Mouse (Mus musculus) lung, embryonic 15.5 days (tissue): ENCODE measurements around the gene Glmp. TPM values are rescaled to one million over a fixed set of nuclear protein-coding genes. Genes with fewer than 3 reads are reported as not detected.

Experiments used
- ATAC-seq: fragments of 200-750 bp; cut with Nextera tagmentation; 2 replicates; pipeline ENCODE4 v1.8.0; 2017; ENCODE audit warnings: moderate number of reproducible peaks, borderline replicate concordance; ENCODE audit not compliant: low FRiP score, low TSS enrichment; ENCODE audit errors: extremely low read depth
- H3K27ac ChIP-seq: fragments of 300-500 bp; sonication (generic); 2 replicates; pipeline ENCODE4 v1.5.1; 2015; ENCODE audit warnings: moderate library complexity, mild to moderate bottlenecking, inconsistent platforms
- H3K27me3 ChIP-seq: fragments of 300-500 bp; sonication (generic); 2 replicates; pipeline ENCODE4 v1.6.1; 2015; ENCODE audit warnings: inconsistent platforms
- H3K36me3 ChIP-seq: fragments of 300-500 bp; sonication (generic); 2 replicates; pipeline ENCODE4 v1.6.1; 2015; ENCODE audit warnings: inconsistent platforms
- H3K4me1 ChIP-seq: fragments of 300-500 bp; sonication (generic); 2 replicates; pipeline ENCODE4 v1.6.1; 2015; ENCODE audit warnings: inconsistent platforms
- H3K4me2 ChIP-seq: fragments of 300-500 bp; sonication (generic); 2 replicates; pipeline ENCODE4 v1.6.1; 2015; ENCODE audit warnings: inconsistent platforms, mild to moderate bottlenecking, moderate library complexity
- H3K4me3 ChIP-seq: fragments of 300-500 bp; sonication (generic); 2 replicates; pipeline ENCODE4 v1.5.1; 2015; ENCODE audit warnings: mild to moderate bottlenecking, inconsistent platforms
- H3K9ac ChIP-seq: fragments of 300-500 bp; sonication (generic); 2 replicates; pipeline ENCODE4 v1.6.1; 2015; ENCODE audit warnings: inconsistent platforms
- H3K9me3 ChIP-seq: fragments of 300-500 bp; sonication (generic); 2 replicates; pipeline ENCODE4 v1.6.1; 2016; ENCODE audit warnings: inconsistent platforms
- WGBS: fragments of 180-500 bp; shearing (Covaris S2); methylation state at CpG from one replicate; pipeline ENCODE4 v1.1.7; 2015; 5-methylcytosine and 5-hydroxymethylcytosine counted together
- polyA plus RNA-seq: library from polyadenylated mRNA; unstranded; fragments of >200 nt; fragmentation: Nextera tagmentation; extraction: Ambion mirVana; gene quantifications from 2 replicates; pipeline ENCODE4 v1.2.1, GENCODE M21; 2015

Glmp gene
- polyA plus RNA-seq, 1 experiment from 2014 or later, result 203 TPM

DNA sequence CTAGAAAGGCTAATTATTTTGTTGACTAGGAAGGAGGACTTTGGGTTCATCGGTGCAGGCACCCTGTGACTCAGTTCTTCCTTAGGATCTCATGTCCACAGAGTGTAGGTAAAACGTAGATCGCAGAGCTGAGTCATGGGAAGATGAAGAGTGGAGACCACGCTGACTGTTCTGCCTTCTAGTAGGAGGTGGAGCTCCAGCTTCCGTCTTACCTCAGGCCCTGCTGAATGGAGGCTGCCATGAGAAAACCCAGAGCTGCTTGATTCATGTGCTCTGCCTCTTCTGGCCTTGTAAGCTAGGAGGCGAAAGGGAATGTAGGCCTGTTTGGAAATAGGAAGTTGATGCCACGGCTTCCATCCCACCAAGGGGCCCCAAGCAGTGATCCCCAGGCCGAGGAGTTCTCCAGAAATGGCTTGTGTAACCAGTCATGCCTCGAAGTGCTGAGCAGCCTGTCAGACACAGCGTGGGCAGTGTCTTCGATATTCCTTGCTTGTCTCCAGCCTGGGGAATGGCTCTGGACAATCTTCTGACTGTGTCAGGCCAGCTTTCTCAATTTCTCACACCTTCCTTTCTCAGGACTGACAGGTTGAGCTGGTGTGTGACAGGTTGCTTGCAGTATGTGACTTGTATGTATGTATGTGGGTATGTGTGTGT is 12.7 kb downstream of the Glmp start:
- no peak overlapping the region for H3K27ac ChIP-seq
- H3K9ac ChIP-seq, result no peak overlapping the region
- peaks cover 23% of the 10 kb centered on the region for H3K4me1 ChIP-seq
- 70% methylated on average over 11 of the region's 11 CpGs for WGBS
- H3K9me3 ChIP-seq, result no peaks in the 10 kb centered on the region
- no peaks in the 10 kb centered on the region for H3K27me3 ChIP-seq
- peak overlapping the region; percentile 82 for H3K4me3 ChIP-seq
- H3K4me2 ChIP-seq, result peak overlapping the region; percentile 71; the same call in 1 of the 2 replicates
- ATAC-seq, result no peak
- peaks cover 13% of the 10 kb centered on the region for H3K36me3 ChIP-seq

GRCm38 (mm10) chr3:88338316-88338715 is 13.5 kb downstream of the Glmp start:
- Histone ChIP-seq H3K4me3 (no peak overlapping the region), H3K9ac (no peak overlapping the region), H3K4me2 (no peak overlapping the region), H3K36me3 (peaks cover 22% of the 10 kb centered on the region), H3K9me3 (no peaks in the 10 kb centered on the region), H3K4me1 (peaks cover 23% of the 10 kb centered on the region), H3K27ac (no peak overlapping the region), H3K27me3 (no peaks in the 10 kb centered on the region)
- 89% methylated on average over 7 of the region's 7 CpGs for WGBS
- no peak for ATAC-seq

DNA sequence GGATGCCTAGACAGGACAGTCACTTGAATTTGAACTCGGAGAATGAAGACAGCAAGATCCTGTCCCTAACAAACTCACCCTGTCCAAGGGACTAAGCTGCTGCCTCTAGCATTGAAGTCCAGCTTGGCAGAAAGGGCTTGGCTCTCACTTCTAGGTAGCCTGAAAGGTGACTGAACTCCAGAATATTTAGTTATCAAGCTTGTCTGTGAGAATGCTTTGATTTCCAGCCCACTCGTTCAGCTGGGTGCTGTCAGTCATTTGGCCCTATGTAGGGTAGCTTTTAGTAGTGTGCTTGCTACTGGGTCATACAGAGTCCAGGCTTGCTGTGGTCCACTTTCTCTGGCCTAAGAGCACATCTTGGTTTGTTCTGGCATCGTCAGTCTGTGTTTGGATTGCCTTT is 14.2 kb downstream of the Glmp start:
- no peak overlapping the region for H3K9ac ChIP-seq
- 71% methylated on average over 3 of the region's 3 CpGs for WGBS
- H3K4me3 ChIP-seq, result no peak overlapping the region
- H3K27ac ChIP-seq, result no peak overlapping the region
- peaks cover 23% of the 10 kb centered on the region for H3K4me1 ChIP-seq
- ATAC-seq, result no peak
- no peaks in the 10 kb centered on the region for H3K27me3 ChIP-seq
- no peak overlapping the region for H3K4me2 ChIP-seq
- no peaks in the 10 kb centered on the region for H3K9me3 ChIP-seq
- H3K36me3 ChIP-seq, result peaks cover 28% of the 10 kb centered on the region

DNA sequence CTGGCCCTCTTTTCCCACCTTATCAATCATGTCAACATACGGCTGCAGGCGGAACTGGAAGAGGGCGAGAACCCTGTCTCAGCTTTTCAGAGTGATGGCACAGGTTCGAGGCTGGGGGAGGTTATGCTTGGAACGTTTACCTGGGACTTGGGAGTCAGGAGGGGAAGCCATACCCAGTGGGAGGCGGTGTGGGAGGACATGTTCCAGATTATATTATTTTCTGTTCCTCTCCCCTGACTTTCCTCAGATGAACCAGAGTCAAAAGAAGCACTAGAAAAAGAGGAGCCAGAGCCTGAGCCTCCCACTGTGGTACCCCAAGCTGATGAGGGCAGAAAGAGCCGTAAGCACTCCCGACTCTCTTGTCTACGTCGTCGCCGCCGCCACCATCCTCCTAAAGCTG is 25.9 kb downstream of the Glmp start:
- H3K9ac ChIP-seq, result no peak overlapping the region
- ATAC-seq, result no peak
- 81% methylated on average over 13 of the region's 13 CpGs for WGBS
- no peak overlapping the region for H3K4me2 ChIP-seq
- H3K4me1 ChIP-seq, result no peaks in the 10 kb centered on the region
- no peak overlapping the region for H3K27ac ChIP-seq
- H3K27me3 ChIP-seq, result no peaks in the 10 kb centered on the region
- no peak overlapping the region for H3K4me3 ChIP-seq
- peaks cover 98% of the 10 kb centered on the region for H3K36me3 ChIP-seq
- H3K9me3 ChIP-seq, result no peaks in the 10 kb centered on the region

DNA sequence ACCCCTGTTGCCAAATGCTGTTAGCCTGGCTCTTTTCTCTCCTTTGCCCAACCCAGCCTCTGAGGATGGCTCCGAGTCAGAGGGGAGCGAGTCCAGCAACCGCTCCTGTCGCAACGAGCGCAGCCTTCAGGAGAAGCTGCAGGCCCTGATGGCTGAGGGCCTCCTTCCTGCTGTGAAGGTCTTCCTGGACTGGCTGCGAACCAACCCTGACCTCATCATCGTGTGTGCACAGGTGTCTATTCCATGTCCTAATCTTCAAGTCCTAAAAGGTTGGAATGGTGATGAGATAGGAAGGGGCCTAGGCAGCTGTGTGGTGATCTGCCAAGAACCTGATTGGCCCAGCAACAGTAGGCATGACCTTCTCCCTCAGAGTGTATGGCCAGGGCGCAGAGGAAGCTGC is 28.1 kb downstream of the Glmp start:
- peaks cover 97% of the 10 kb centered on the region for H3K36me3 ChIP-seq
- H3K4me1 ChIP-seq, result no peaks in the 10 kb centered on the region
- no peaks in the 10 kb centered on the region for H3K27me3 ChIP-seq
- no peak overlapping the region for H3K4me3 ChIP-seq
- H3K9me3 ChIP-seq, result no peaks in the 10 kb centered on the region
- whole genome bisulfite sequencing, result 80% methylated on average over 9 of the region's 9 CpGs
- no peak overlapping the region for H3K9ac ChIP-seq
- no peak for ATAC-seq
- H3K4me2 ChIP-seq, result no peak overlapping the region
- H3K27ac ChIP-seq, result no peak overlapping the region

- WGBS, result 89% methylated on average over 8 of the region's 8 CpGs
- Histone ChIP-seq H3K4me2 (no peak overlapping the region), H3K9ac (no peak overlapping the region), H3K36me3 (peaks cover 97% of the 10 kb centered on the region), H3K9me3 (no peaks in the 10 kb centered on the region), H3K4me1 (no peaks in the 10 kb centered on the region), H3K4me3 (no peak overlapping the region), H3K27ac (no peak overlapping the region), H3K27me3 (no peaks in the 10 kb centered on the region)
- ATAC-seq, result no peak
Measured at GRCm38 (mm10) chr3:88354396-88355165, 29.8 kb downstream of the Glmp start.

- Histone ChIP-seq H3K27ac (no peak overlapping the region), H3K4me1 (peaks cover 10% of the 10 kb centered on the region), H3K27me3 (no peaks in the 10 kb centered on the region), H3K4me2 (no peak overlapping the region), H3K9ac (no peak overlapping the region), H3K9me3 (no peaks in the 10 kb centered on the region), H3K4me3 (no peak overlapping the region), H3K36me3 (peaks cover 77% of the 10 kb centered on the region)
- WGBS, result 72% methylated on average over 5 of the region's 5 CpGs
- ATAC-seq, result no peak
Measured at GRCm38 (mm10) chr3:88359584-88359983, 34.8 kb downstream of the Glmp start.

DNA sequence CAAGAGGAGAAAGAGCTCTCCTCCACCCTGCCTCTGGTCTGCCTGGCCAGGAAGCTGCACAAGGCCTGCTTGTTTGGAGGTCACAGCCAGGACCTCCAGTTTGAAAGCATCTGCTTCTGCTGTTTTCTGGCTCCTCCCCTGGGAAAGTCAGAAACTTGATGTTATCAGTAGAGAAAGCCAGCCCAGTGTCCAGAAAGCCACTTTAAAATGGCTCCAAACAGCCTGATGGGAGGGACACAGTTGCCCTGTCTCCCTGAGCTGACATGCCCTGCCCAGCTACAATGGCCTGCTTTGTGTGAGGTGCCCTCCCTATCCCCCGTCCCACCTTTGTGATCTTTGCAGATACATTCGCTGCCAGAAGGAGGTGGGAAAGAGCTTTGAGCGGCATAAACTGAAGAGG is 35.2 kb downstream of the Glmp start:
- Histone ChIP-seq H3K27me3 (no peaks in the 10 kb centered on the region), H3K9me3 (no peaks in the 10 kb centered on the region), H3K4me2 (no peak overlapping the region), H3K27ac (no peak overlapping the region), H3K9ac (no peak overlapping the region), H3K36me3 (peaks cover 73% of the 10 kb centered on the region), H3K4me3 (no peak overlapping the region), H3K4me1 (peaks cover 15% of the 10 kb centered on the region)
- 59% methylated on average over 3 of the region's 3 CpGs for WGBS
- no peak for ATAC-seq

DNA sequence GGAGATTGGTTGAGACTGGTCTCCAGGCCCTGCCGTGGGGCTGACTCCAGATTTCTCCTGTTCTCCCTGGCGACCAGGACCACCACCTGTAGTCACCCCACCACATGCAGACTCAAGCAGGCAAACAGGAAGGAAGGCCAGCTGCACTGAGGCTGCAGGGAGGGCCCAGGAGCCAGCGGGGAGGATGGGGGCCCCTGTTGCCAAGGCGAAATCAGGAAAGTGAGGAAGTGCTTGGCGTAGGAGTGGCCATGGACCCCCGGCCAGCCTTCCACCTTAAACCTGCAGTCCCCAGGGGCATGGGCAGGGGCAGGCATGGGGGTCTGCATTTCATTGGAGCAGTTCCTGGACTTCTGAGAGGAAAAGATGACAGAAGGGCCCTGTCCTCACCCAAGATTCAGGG is 36.3 kb downstream of the Glmp start:
- Histone ChIP-seq H3K4me2 (no peak overlapping the region), H3K27ac (no peak overlapping the region), H3K4me3 (no peak overlapping the region), H3K9me3 (no peaks in the 10 kb centered on the region), H3K36me3 (peaks cover 62% of the 10 kb centered on the region), H3K4me1 (peaks cover 15% of the 10 kb centered on the region), H3K27me3 (peaks cover 11% of the 10 kb centered on the region), H3K9ac (no peak overlapping the region)
- WGBS, result 64% methylated on average over 6 of the region's 6 CpGs
- ATAC-seq, result no peak

GRCm38 (mm10) chr3:88361612-88362313 is 36.9 kb downstream of the Glmp start:
- no peak overlapping the region for H3K27ac ChIP-seq
- H3K4me2 ChIP-seq, result no peak overlapping the region
- no peak overlapping the region for H3K4me3 ChIP-seq
- no peak overlapping the region for H3K9ac ChIP-seq
- peaks cover 13% of the 10 kb centered on the region for H3K27me3 ChIP-seq
- peaks cover 55% of the 10 kb centered on the region for H3K36me3 ChIP-seq
- ATAC-seq, result no peak
- peaks cover 15% of the 10 kb centered on the region for H3K4me1 ChIP-seq
- no peaks in the 10 kb centered on the region for H3K9me3 ChIP-seq
- WGBS, result 84% methylated on average over 2 of the region's 2 CpGs

GRCm38 (mm10) chr3:88363700-88364099 is 38.9 kb downstream of the Glmp start:
- peaks cover 18% of the 10 kb centered on the region for H3K4me1 ChIP-seq
- H3K4me2 ChIP-seq, result no peak overlapping the region
- peaks cover 37% of the 10 kb centered on the region for H3K36me3 ChIP-seq
- H3K9ac ChIP-seq, result no peak overlapping the region
- H3K27ac ChIP-seq, result peak overlapping the region; percentile 35; the same call in 1 of the 2 replicates
- H3K9me3 ChIP-seq, result no peaks in the 10 kb centered on the region
- 0 out of 2 replicates have a peak, but pooled peaks have one; percentile 3 for ATAC-seq
- H3K27me3 ChIP-seq, result peaks cover 13% of the 10 kb centered on the region
- no peak overlapping the region for H3K4me3 ChIP-seq
- WGBS, result 49% methylated on average over 4 of the region's 4 CpGs

DNA sequence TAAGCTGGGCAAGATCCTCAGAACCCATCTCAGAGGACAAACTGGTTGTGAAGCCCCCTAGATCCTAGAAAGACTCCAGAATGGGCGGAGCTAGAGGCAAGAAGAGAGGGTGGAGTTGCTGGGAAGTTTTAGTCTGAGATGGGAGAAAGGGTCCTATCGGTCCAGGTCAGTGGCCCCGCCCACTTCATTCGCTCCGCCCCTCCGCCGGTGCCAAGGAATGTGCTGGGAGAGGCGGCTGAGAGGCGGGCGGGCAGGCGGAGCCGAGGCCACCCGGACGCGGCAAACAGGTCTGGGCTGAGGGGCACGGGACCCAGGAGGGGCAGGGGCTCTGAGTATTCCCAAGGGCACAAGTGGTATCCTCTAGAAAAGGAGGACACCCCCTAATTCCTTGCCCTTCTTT is 39.5 kb downstream of the Glmp start, which contains the start of gene Paqr6:
Paqr6 (plus strand) TSS at position 248 of the 400 bp plus-strand sequence.
- WGBS, result 3% methylated on average over 16 of the region's 16 CpGs
- H3K27me3 ChIP-seq, result peaks cover 13% of the 10 kb centered on the region
- no peaks in the 10 kb centered on the region for H3K9me3 ChIP-seq
- peak within 1 kb of the TSS; percentile 35; the same call in 1 of the 2 replicates for H3K27ac ChIP-seq
- no peak within 1 kb of the TSS for H3K9ac ChIP-seq
- peak within 1 kb of the TSS; percentile 49 for H3K4me2 ChIP-seq
- ATAC-seq, result peak; percentile 76
- peak within 1 kb of the TSS; percentile 26 for H3K4me3 ChIP-seq
- peaks cover 18% of the 10 kb centered on the region for H3K4me1 ChIP-seq
- peaks cover 31% of the 10 kb centered on the region for H3K36me3 ChIP-seq
